Mouse (Mus musculus) ES-Bruce4 (cell line): ENCODE measurements around the gene Prune1. TPM values are rescaled to one million over a fixed set of nuclear protein-coding genes. Genes with fewer than 3 reads are reported as not detected.

Experiments
- H3K27ac ChIP-seq: 2 replicates; pipeline ENCODE4 v1.5.1; 2012; ENCODE audit warnings: low read length, inconsistent platforms; ENCODE audit not compliant: insufficient read depth
- H3K27me3 ChIP-seq: 2 replicates; pipeline ENCODE4 v1.6.1; 2012; ENCODE audit warnings: mild to moderate bottlenecking, low read length, inconsistent platforms; ENCODE audit not compliant: control insufficient read depth, poor library complexity, insufficient read depth, severe bottlenecking
- H3K36me3 ChIP-seq: 2 replicates; pipeline ENCODE4 v1.6.1; 2012; ENCODE audit warnings: inconsistent platforms, mild to moderate bottlenecking, low read length, moderate library complexity; ENCODE audit not compliant: control insufficient read depth, poor library complexity, insufficient read depth, severe bottlenecking
- H3K4me1 ChIP-seq: one replicate; pipeline ENCODE4 v1.8.1; 2011; ENCODE audit warnings: low read length; ENCODE audit not compliant: control insufficient read depth, insufficient read depth
- H3K4me3 ChIP-seq: 2 replicates; pipeline ENCODE4 v1.5.1; 2011; ENCODE audit warnings: low read depth, mild to moderate bottlenecking, low read length
- H3K9ac ChIP-seq: 2 replicates; pipeline ENCODE4 v1.6.1; 2012; ENCODE audit warnings: low read depth, mild to moderate bottlenecking, inconsistent platforms; ENCODE audit not compliant: poor library complexity, severe bottlenecking
- H3K9me3 ChIP-seq: replicated peaks from 2 replicates; pipeline ENCODE4 v1.6.1; 2012; ENCODE audit warnings: mild to moderate bottlenecking, low read length, inconsistent platforms; ENCODE audit not compliant: control insufficient read depth, poor library complexity, insufficient read depth, severe bottlenecking
- CTCF ChIP-seq: IDR thresholded peaks from one replicate; pipeline ENCODE4 v1.8.1; 2011; ENCODE audit warnings: low read depth, low read length
- EP300 ChIP-seq: IDR thresholded peaks from 2 replicates; pipeline ENCODE4 v1.6.1; 2011; ENCODE audit warnings: low read depth, low read length; ENCODE audit not compliant: insufficient read depth
- POLR2A ChIP-seq: IDR thresholded peaks from one replicate; pipeline ENCODE4 v1.8.1; 2011; ENCODE audit warnings: low read length; ENCODE audit not compliant: insufficient read depth
- polyA plus RNA-seq: library from polyadenylated mRNA; stranded (reverse); fragments of >200 nt; gene quantifications from 2 replicates; pipeline ENCODE4 v1.2.4, GENCODE M21; 2011; ENCODE audit warnings: low read depth; ENCODE audit not compliant: missing spikeins, insufficient read depth, insufficient read length

Gene Prune1
- polyA plus RNA-seq, 1 experiment = 43.9 TPM

GRCm38 (mm10) chr3:95261975-95262374, 19.9 kb downstream of the Prune1 start:
- Histone ChIP-seq H3K27ac (no peak overlapping the region), H3K4me3 (no peak overlapping the region), H3K4me1 (no peaks in the 10 kb centered on the region), H3K36me3 (peaks cover 50% of the 10 kb centered on the region), H3K9ac (no peak overlapping the region), H3K9me3 (no peaks in the 10 kb centered on the region), H3K27me3 (no peaks in the 10 kb centered on the region)
- no peak for TF ChIP-seq CTCF
- no peak for TF ChIP-seq EP300
- no peak for TF ChIP-seq POLR2A

- Histone ChIP-seq H3K9ac (no peak overlapping the region), H3K27me3 (no peaks in the 10 kb centered on the region), H3K27ac (no peak overlapping the region), H3K9me3 (no peaks in the 10 kb centered on the region), H3K4me3 (no peak overlapping the region), H3K4me1 (no peaks in the 10 kb centered on the region), H3K36me3 (peaks cover 58% of the 10 kb centered on the region)
- TF ChIP-seq POLR2A (no peak), CTCF (no peak), EP300 (no peak)
Observed at GRCm38 (mm10) chr3:95256931-95257330, 24.9 kb downstream of the Prune1 start.

GRCm38 (mm10) chr3:95250783-95251424, 31.0 kb downstream of the Prune1 start, which contains the start of gene Bnipl:
Gene Bnipl, minus strand, starts transcription at chr3:95251193.
- Histone ChIP-seq H3K27ac (peak within 1 kb of the TSS; percentile 57; the same call in 1 of the 2 replicates), H3K9ac (no peak within 1 kb of the TSS), H3K9me3 (no peaks in the 10 kb centered on the region), H3K4me1 (no peaks in the 10 kb centered on the region), H3K27me3 (no peaks in the 10 kb centered on the region), H3K36me3 (peaks cover 15% of the 10 kb centered on the region), H3K4me3 (peak within 1 kb of the TSS; percentile 14; the same call in 1 of the 2 replicates)
- TF ChIP-seq POLR2A = no peak
- no peak for TF ChIP-seq CTCF
- TF ChIP-seq EP300 = no peak

- no peak overlapping the region for H3K9ac ChIP-seq
- no peaks in the 10 kb centered on the region for H3K27me3 ChIP-seq
- TF ChIP-seq POLR2A (no peak), EP300 (no peak), CTCF (no peak)
- H3K4me3 ChIP-seq = no peak overlapping the region
- no peaks in the 10 kb centered on the region for H3K4me1 ChIP-seq
- H3K9me3 ChIP-seq = no peaks in the 10 kb centered on the region
- peak overlapping the region; percentile 57; the same call in 1 of the 2 replicates for H3K27ac ChIP-seq
- peaks cover 10% of the 10 kb centered on the region for H3K36me3 ChIP-seq
Observed at GRCm38 (mm10) chr3:95250361-95250760, 31.5 kb downstream of the Prune1 start.

- no peaks in the 10 kb centered on the region for H3K36me3 ChIP-seq
- H3K27me3 ChIP-seq = no peaks in the 10 kb centered on the region
- no peak for TF ChIP-seq EP300
- no peak for TF ChIP-seq CTCF
- no peak for TF ChIP-seq POLR2A
- no peaks in the 10 kb centered on the region for H3K4me1 ChIP-seq
- no peaks in the 10 kb centered on the region for H3K9me3 ChIP-seq
- H3K4me3 ChIP-seq = no peak overlapping the region
- H3K9ac ChIP-seq = no peak overlapping the region
- no peak overlapping the region for H3K27ac ChIP-seq
Observed at GRCm38 (mm10) chr3:95247660-95248336, 34.1 kb downstream of the Prune1 start.

GRCm38 (mm10) chr3:95246465-95247231, 35.2 kb downstream of the Prune1 start:
- H3K9me3 ChIP-seq = no peaks in the 10 kb centered on the region
- H3K27ac ChIP-seq = no peak overlapping the region
- TF ChIP-seq POLR2A (no peak), CTCF (no peak), EP300 (no peak)
- H3K4me1 ChIP-seq = peaks cover under 1% of the 10 kb centered on the region
- H3K9ac ChIP-seq = no peak overlapping the region
- H3K27me3 ChIP-seq = no peaks in the 10 kb centered on the region
- H3K36me3 ChIP-seq = no peaks in the 10 kb centered on the region
- H3K4me3 ChIP-seq = no peak overlapping the region
